Mouse (Mus musculus) regulatory T cell (primary cell): Measurements from ENCODE around the gene Usp48.

Experiments
- in situ Hi-C: fragments of 300-600 bp; cut with MboI, MseI; formaldehyde crosslinking; loops from one replicate; pipeline ENCODE4 v1.15.1; 2025; ENCODE audit warnings: high pct_unique_total_duplicates

Gene Usp48

GRCm38 (mm10) chr4:137607023-137607422 is 13.5 kb downstream of the Usp48 start:
- in situ Hi-C loops = no loop called here

GRCm38 (mm10) chr4:137609281-137609680 is 15.7 kb downstream of the Usp48 start:
- in situ Hi-C loops = no loop called here

GRCm38 (mm10) chr4:137609702-137610101 is 16.1 kb downstream of the Usp48 start:
- in situ Hi-C loops = no loop called here

- in situ Hi-C loops = no loop called here
Observed at GRCm38 (mm10) chr4:137610256-137610655, 16.7 kb downstream of the Usp48 start.

- in situ Hi-C loops = no loop called here
Observed at GRCm38 (mm10) chr4:137622847-137623246, 29.3 kb downstream of the Usp48 start.

- in situ Hi-C loops = no loop called here
Observed at GRCm38 (mm10) chr4:137627476-137628235, 34.1 kb downstream of the Usp48 start.

- in situ Hi-C loops = no loop called here
Observed at GRCm38 (mm10) chr4:137628400-137628799, 34.8 kb downstream of the Usp48 start.

GRCm38 (mm10) chr4:137629354-137629753 is 35.8 kb downstream of the Usp48 start:
- in situ Hi-C loops = no loop called here

GRCm38 (mm10) chr4:137630153-137630552 is 36.6 kb downstream of the Usp48 start:
- in situ Hi-C loops = no loop called here

GRCm38 (mm10) chr4:137631596-137631995 is 38.0 kb downstream of the Usp48 start:
- in situ Hi-C loops = no loop called here

- in situ Hi-C loops = no loop called here
Observed at GRCm38 (mm10) chr4:137633394-137633793, 39.8 kb downstream of the Usp48 start.

GRCm38 (mm10) chr4:137636597-137636996 is 43.0 kb downstream of the Usp48 start:
- in situ Hi-C loops = no loop called here

- in situ Hi-C loops = no loop called here
Observed at GRCm38 (mm10) chr4:137641556-137641955, 48.0 kb downstream of the Usp48 start.

- in situ Hi-C loops = no loop called here
Observed at GRCm38 (mm10) chr4:137642101-137642500, 48.5 kb downstream of the Usp48 start.

GRCm38 (mm10) chr4:137643459-137643858 is 49.9 kb downstream of the Usp48 start:
- in situ Hi-C loops = no loop called here

- in situ Hi-C loops = no loop called here
Observed at GRCm38 (mm10) chr4:137646262-137646661, 52.7 kb downstream of the Usp48 start.

GRCm38 (mm10) chr4:137647648-137648047 is 54.1 kb downstream of the Usp48 start:
- in situ Hi-C loops = no loop called here

GRCm38 (mm10) chr4:137648230-137648629 is 54.7 kb downstream of the Usp48 start:
- in situ Hi-C loops = no loop called here

GRCm38 (mm10) chr4:137650912-137651311 is 57.4 kb downstream of the Usp48 start:
- in situ Hi-C loops = no loop called here

- in situ Hi-C loops = no loop called here
Observed at GRCm38 (mm10) chr4:137652835-137653346, 59.3 kb downstream of the Usp48 start.

GRCm38 (mm10) chr4:137655241-137656031 is 61.9 kb downstream of the Usp48 start:
- in situ Hi-C loops = no loop called here

GRCm38 (mm10) chr4:137657674-137658073 is 64.1 kb downstream of the Usp48 start:
- in situ Hi-C loops = no loop called here

GRCm38 (mm10) chr4:137659541-137659940 is 66.0 kb downstream of the Usp48 start:
- in situ Hi-C loops = no loop called here
